Mouse (Mus musculus): ENCODE data around the gene Cbx3.

Cbx3 gene

GRCm38 (mm10) chr6:51525001-51525400 is 54.8 kb downstream of the Cbx3 start:
- no peak for DNase-seq

- no peak for DNase-seq
Measured at GRCm38 (mm10) chr6:51529457-51529856, 59.3 kb downstream of the Cbx3 start.
